Mouse (Mus musculus) heart, adult 2 months (tissue): Measurements from ENCODE around the gene C1ra. TPM values are rescaled to one million over a fixed set of nuclear protein-coding genes. Genes with fewer than 3 reads are reported as not detected.
A peak's percentile ranks its signal among the peaks of the same experiment; 100 is the strongest.
"Not testable (repeated sequence)": the region's sequence is repeated elsewhere in the genome, so short reads cannot be mapped to it uniquely, and the experiment has no call there.

Source experiments
- DNase-seq, 2 experiments: peaks; one replicate each; pipeline ENCODE4 v3.0.0; 2021
- H3K27ac ChIP-seq: fragments of 200-600 bp; 2 replicates; pipeline ENCODE4 v1.8.1; 2022
- H3K27me3 ChIP-seq: fragments of 200-500 bp; 2 replicates; pipeline ENCODE4 v1.6.1; 2012; ENCODE audit warnings: mild to moderate bottlenecking, low read length, inconsistent platforms, mixed read lengths; ENCODE audit not compliant: control insufficient read depth, insufficient read depth
- H3K36me3 ChIP-seq: fragments of 200-500 bp; 2 replicates; pipeline ENCODE4 v1.6.1; 2012; ENCODE audit warnings: low read length, inconsistent platforms; ENCODE audit not compliant: control insufficient read depth, insufficient read depth
- H3K4me1 ChIP-seq: fragments of 200-500 bp; 2 replicates; pipeline ENCODE4 v1.6.1; 2011; ENCODE audit warnings: low read length; ENCODE audit not compliant: control insufficient read depth, insufficient read depth
- H3K4me3 ChIP-seq: fragments of 200-600 bp; 2 replicates; pipeline ENCODE4 v1.8.1; 2022
- H3K79me2 ChIP-seq: fragments of 200-500 bp; replicated peaks from 2 replicates; pipeline ENCODE4 v1.6.1; 2012; ENCODE audit warnings: mild to moderate bottlenecking, inconsistent platforms, low read length, moderate library complexity, mixed read lengths; ENCODE audit not compliant: control insufficient read depth, insufficient read depth
- H3K9ac ChIP-seq: fragments of 200-500 bp; 2 replicates; pipeline ENCODE4 v1.6.1; 2012; ENCODE audit warnings: low read depth, mild to moderate bottlenecking, control low read depth, inconsistent platforms, low read length, mixed read lengths
- CTCF ChIP-seq: fragments of 200-600 bp; IDR thresholded peaks from 2 replicates; pipeline ENCODE4 v1.8.1; 2022; ENCODE audit warnings: antibody characterized with exemption, mild to moderate bottlenecking, moderate library complexity
- EP300 ChIP-seq: fragments of 200-500 bp; IDR thresholded peaks from 2 replicates; pipeline ENCODE4 v1.6.1; 2011; ENCODE audit warnings: low read depth, low read length, control low read depth; ENCODE audit not compliant: insufficient read depth
- POLR2A ChIP-seq: fragments of 200-500 bp; IDR thresholded peaks from 2 replicates; pipeline ENCODE4 v1.6.1; 2011; ENCODE audit warnings: mild to moderate bottlenecking, low read depth, low read length, control low read depth; ENCODE audit not compliant: insufficient read depth
- WGBS: fragments of 180-500 bp; shearing (Covaris S2); methylation state at CpG from one replicate; pipeline ENCODE4 v1.1.7; 2018; 5-methylcytosine and 5-hydroxymethylcytosine counted together
- intact Hi-C: fragments of 180-260 bp; cut with DNase I; formaldehyde crosslinking; loops from one replicate; pipeline ENCODE4 v1.15.1; 2025
- polyA plus RNA-seq: library from polyadenylated mRNA; depleted of rRNA; stranded (reverse); fragments of >200 nt; gene quantifications from 2 replicates; pipeline ENCODE4 v1.2.3, GENCODE M21; 2012
- total RNA-seq, 2 experiments: library from RNA; stranded (reverse); gene quantifications; 2 replicates each; pipeline ENCODE4 v1.2.3; 2021

C1ra gene
- total and polyA plus RNA-seq, 3 experiments = 10.4 to 17.3 (median 12.2) TPM

GRCm38 (mm10) chr6:124472801-124473200 lies 39.4 kb upstream of the C1ra start:
- peak; percentile 26 to 64 for DNase-seq
- TF ChIP-seq EP300 (no peak), POLR2A (no peak), CTCF (peak; percentile 81)
- Histone ChIP-seq H3K27ac (no peak overlapping the region), H3K27me3 (no peaks in the 10 kb centered on the region), H3K9ac (no peak overlapping the region), H3K79me2 (no peaks in the 10 kb centered on the region), H3K36me3 (no peaks in the 10 kb centered on the region), H3K4me1 (peaks cover 1% of the 10 kb centered on the region; the same call in 1 of the 2 replicates), H3K4me3 (no peak overlapping the region)
- intact Hi-C loops = no loop called here
- 45% methylated on average over 6 of the region's 6 CpGs for WGBS

GRCm38 (mm10) chr6:124474621-124475020 lies 37.6 kb upstream of the C1ra start:
- 74% methylated on average over 11 of the region's 11 CpGs for WGBS

GRCm38 (mm10) chr6:124475335-124476075 lies 36.7 kb upstream of the C1ra start:
- WGBS = 83% methylated on average over 8 of the region's 11 CpGs
- intact Hi-C loops, H3K4me3 ChIP-seq: not testable (repeated sequence)

More at GRCm38 (mm10) chr6:124474621-124475020, 37.6 kb upstream of the C1ra start:
- no peaks in the 10 kb centered on the region for H3K79me2 ChIP-seq
- TF ChIP-seq EP300 = no peak
- no peak for TF ChIP-seq CTCF
- no peak for TF ChIP-seq POLR2A
- intact Hi-C loops = no loop called here
- no peak overlapping the region for H3K4me3 ChIP-seq
- no peak for DNase-seq
- H3K36me3 ChIP-seq = no peaks in the 10 kb centered on the region
- H3K9ac ChIP-seq = no peak overlapping the region
- H3K4me1 ChIP-seq = peaks cover 4% of the 10 kb centered on the region
- no peak overlapping the region for H3K27ac ChIP-seq
- H3K27me3 ChIP-seq = no peaks in the 10 kb centered on the region

GRCm38 (mm10) chr6:124476216-124476615 lies 36.0 kb upstream of the C1ra start:
- no peak overlapping the region for H3K27ac ChIP-seq
- WGBS = 78% methylated on average over 7 of the region's 7 CpGs

More at GRCm38 (mm10) chr6:124475335-124476075, 36.7 kb upstream of the C1ra start:
- DNase-seq, H3K4me1 ChIP-seq, H3K36me3 ChIP-seq, H3K27ac ChIP-seq, H3K9ac ChIP-seq, H3K27me3 ChIP-seq, H3K79me2 ChIP-seq: not testable (repeated sequence)

GRCm38 (mm10) chr6:124476796-124477195 lies 35.4 kb upstream of the C1ra start:
- no peaks in the 10 kb centered on the region for H3K27me3 ChIP-seq
- intact Hi-C loops = no loop called here

More at GRCm38 (mm10) chr6:124476216-124476615, 36.0 kb upstream of the C1ra start:
- H3K27me3 ChIP-seq = no peaks in the 10 kb centered on the region
- intact Hi-C loops = no loop called here
- peaks cover 4% of the 10 kb centered on the region for H3K4me1 ChIP-seq
- no peak for TF ChIP-seq EP300
- no peak for TF ChIP-seq POLR2A
- no peak for TF ChIP-seq CTCF
- DNase-seq = no peak
- no peak overlapping the region for H3K9ac ChIP-seq
- H3K36me3 ChIP-seq = no peaks in the 10 kb centered on the region
- H3K79me2 ChIP-seq = no peaks in the 10 kb centered on the region
- no peak overlapping the region for H3K4me3 ChIP-seq

GRCm38 (mm10) chr6:124477221-124477655 lies 35.0 kb upstream of the C1ra start:
- DNase-seq = peak in 1 of 2 experiments; percentile 20
- intact Hi-C loops = no loop called here
- TF ChIP-seq POLR2A = no peak
- no peak for TF ChIP-seq CTCF
- TF ChIP-seq EP300 = no peak

More at GRCm38 (mm10) chr6:124476796-124477195, 35.4 kb upstream of the C1ra start:
- Histone ChIP-seq H3K9ac (no peak overlapping the region), H3K79me2 (no peaks in the 10 kb centered on the region), H3K36me3 (no peaks in the 10 kb centered on the region), H3K4me1 (peaks cover 4% of the 10 kb centered on the region), H3K4me3 (no peak overlapping the region), H3K27ac (no peak overlapping the region)
- DNase-seq = no peak
- TF ChIP-seq POLR2A (no peak), CTCF (no peak), EP300 (no peak)
- WGBS = 87% methylated on average over 11 of the region's 11 CpGs

More at GRCm38 (mm10) chr6:124477221-124477655, 35.0 kb upstream of the C1ra start:
- no peaks in the 10 kb centered on the region for H3K79me2 ChIP-seq
- no peaks in the 10 kb centered on the region for H3K36me3 ChIP-seq
- no peak overlapping the region for H3K9ac ChIP-seq
- H3K27me3 ChIP-seq = no peaks in the 10 kb centered on the region
- no peak overlapping the region for H3K4me3 ChIP-seq
- H3K27ac ChIP-seq = no peak overlapping the region
- peaks cover 4% of the 10 kb centered on the region for H3K4me1 ChIP-seq
- WGBS = 66% methylated on average over 5 of the region's 5 CpGs
